Mouse (Mus musculus): ENCODE data around the gene Arhgap17. TPM values are rescaled to one million over a fixed set of nuclear protein-coding genes. Genes with fewer than 3 reads are reported as not detected.

Gene Arhgap17
- polyA plus RNA-seq, 1 experiment from 2014 or later, result 23.4 TPM

Other genes with a start within 250 kb of the Arhgap17 start
- 41.9 and 43.8 TPM in 2 replicates for gene Tnrc6a, start 246.0 kb downstream of the Arhgap17 start, polyA plus RNA-seq (2015; fragmentation: Nextera tagmentation; extraction: Ambion mirVana)
- 0.28 TPM in 1 of 2 replicates, not detected in the other for gene Slc5a11, start 155.1 kb downstream of the Arhgap17 start, polyA plus RNA-seq (2015; fragmentation: Nextera tagmentation; extraction: Ambion mirVana)
- gene Lcmt1, start 131 bp downstream of the Arhgap17 start, polyA plus RNA-seq (2015; fragmentation: Nextera tagmentation; extraction: Ambion mirVana), result 40.9 and 45.1 TPM in 2 replicates
- 0.34 and 2.1 TPM in 2 replicates for gene Aqp8, start 92.4 kb upstream of the Arhgap17 start, polyA plus RNA-seq (2015; fragmentation: Nextera tagmentation; extraction: Ambion mirVana)
- 0.99 and 1.3 TPM in 2 replicates for gene Zkscan2, start 130.5 kb upstream of the Arhgap17 start, polyA plus RNA-seq (2015; fragmentation: Nextera tagmentation; extraction: Ambion mirVana)

Data from lung, embryonic 16.5 days (tissue).